Mouse (Mus musculus): Measurements from ENCODE around the gene Asb8.

Asb8 gene

DNA sequence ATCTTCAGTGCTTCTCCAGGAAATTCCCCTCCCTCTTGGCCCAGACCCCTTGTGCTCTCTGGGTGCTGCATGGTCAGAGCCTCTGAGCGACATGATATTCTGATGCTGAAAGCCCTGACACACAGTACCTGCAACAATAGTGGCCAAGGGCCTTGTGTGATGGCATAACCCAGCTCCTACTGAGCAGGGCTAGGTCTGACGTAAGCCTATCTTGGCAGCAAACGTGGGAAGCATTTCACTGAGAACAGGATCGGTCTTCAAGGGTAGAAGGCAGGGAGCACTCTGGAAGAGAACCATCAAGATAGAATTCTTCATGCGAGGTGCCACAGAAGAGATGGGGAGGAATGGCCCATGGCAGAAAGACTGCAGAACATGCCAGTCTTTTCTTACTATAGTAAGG lies at the start of gene Asb8:
Asb8 (minus strand) TSS at position 101 of the 400 bp plus-strand sequence.
- CTCF ChIA-PET: no interaction called here

DNA sequence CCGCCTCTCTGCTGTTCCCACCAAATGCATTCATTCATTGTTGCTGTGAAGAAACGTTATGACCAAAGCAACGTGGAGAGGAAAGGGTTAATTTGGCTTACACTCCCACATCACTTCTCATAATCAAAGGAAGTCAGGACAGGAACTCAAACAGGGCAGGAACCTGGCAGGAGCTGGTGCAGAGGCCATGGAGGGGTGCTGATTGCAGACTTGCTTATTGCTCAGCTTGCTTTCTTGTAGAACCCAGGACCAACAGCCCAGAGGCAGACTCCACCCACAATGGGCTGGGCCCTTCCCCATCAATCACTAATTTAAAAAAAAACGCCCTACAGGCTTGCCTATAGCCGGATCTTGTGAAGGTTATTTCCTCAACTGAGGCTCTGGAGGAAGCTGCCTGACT lies 48.7 kb upstream of the Asb8 start:
- CTCF ChIA-PET: interaction anchor here (0.6 kb wide), 1 partner anchor 13 kb away, joined by 10 read pairs; no protein-coding TSS in a partner anchor

GRCm38 (mm10) chr15:98213336-98213870 lies 48.0 kb upstream of the Asb8 start:
- CTCF ChIA-PET: no interaction called here

DNA sequence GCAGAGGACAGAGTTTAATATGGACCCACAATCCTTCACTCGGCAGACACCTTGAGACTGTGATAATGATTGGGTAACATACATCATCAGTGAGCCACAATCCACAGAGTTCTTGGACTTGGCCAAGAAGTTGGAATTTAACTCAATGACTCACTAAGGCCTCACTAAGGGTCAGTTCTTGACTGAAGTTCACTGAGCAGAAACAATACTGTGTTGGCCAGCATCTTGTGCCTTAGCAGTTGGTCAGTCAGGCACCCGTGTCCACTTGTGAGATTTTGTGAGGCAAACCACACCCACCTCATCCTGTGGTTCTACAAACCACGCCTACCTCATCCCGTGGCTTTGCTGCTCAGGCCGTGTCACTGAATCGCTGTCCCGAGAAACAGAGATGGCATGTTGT lies 44.3 kb upstream of the Asb8 start:
- CTCF ChIA-PET: no interaction called here

DNA sequence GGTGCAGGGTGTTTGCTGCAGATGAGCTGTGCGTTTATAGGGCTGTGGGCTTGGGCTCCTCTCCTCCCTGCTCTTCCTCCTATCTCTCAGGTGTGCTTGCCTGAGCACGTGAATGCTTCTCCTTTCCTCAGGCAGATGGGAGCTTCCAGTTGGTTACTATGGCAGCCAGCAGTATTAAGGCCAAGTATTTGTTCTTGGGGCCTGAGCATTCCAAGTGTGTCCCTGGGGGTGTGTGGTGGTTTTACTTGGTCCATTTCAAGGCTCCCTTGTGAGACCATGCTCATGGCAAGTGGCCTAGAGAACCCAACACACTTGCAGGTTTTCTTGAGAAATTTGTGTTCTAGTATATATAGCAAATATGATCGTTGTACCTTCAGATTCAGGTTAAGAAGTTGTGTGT lies 30.0 kb upstream of the Asb8 start, which contains the start of gene Olfr288:
Olfr288 (minus strand) TSS at position 101 of the 400 bp plus-strand sequence.
- CTCF ChIA-PET: no interaction called here

DNA sequence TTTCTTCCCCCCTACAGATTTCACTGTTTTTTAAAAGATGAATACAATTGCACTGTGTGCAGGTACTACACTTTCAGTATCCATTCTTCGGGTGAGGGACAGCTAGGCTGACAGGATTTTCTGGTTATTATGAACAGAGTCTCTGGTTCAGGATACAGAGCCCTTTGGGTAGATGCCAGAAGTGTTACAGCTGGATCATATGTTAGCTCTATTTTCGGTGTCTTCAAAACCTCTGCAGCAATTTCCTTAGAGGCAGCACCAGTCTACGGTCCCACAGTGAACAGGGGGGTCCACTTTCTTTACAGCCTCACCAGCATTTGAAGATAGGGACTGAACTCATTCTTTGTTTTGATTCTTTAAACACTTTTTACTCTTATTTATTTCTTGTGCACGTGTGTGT lies 19.0 kb upstream of the Asb8 start:
- CTCF ChIA-PET: no interaction called here

DNA sequence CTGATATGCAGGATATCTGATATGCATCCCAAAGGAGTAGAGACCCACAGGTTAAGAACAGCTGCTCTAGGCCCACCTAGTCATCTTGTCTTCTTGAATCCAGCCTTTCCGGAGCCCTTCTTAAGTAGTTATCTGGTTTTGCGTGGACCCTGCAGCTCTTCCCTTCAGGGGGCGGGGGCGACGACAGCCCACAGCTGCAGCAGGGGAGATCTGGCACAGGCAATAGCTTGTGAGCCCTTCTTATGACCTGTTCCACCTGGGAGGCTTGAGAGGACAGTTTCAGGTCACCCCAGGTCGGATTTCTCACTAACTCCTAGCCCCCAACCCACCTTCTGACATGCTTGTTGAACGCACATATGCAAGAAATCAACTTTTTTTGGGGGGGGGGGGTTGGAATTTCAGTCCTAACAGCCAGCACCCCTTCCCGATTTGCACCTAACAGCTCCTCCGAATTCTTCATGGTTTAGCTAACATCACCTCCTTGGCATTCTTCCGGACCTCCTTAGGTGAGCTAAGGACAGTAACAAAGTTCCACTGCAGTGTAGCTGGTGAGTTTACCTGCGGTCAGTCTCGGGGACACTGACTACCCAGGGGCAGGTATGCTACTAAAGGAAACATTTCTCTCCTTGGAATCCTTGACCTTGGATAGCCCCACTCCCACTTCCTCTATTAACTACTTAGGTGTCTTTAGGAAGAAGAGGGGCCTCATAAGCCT lies 16.6 kb upstream of the Asb8 start:
- CTCF ChIA-PET: interaction anchor here (0.7 kb wide), 2 partner anchors 15 to 227 kb away, joined by 3 to 4 read pairs; partner anchors contain the start of gene Ccdc184

GRCm38 (mm10) chr15:98181132-98181711 lies 15.8 kb upstream of the Asb8 start:
- CTCF ChIA-PET: interaction anchor here (0.6 to 1.1 kb wide), 4 partner anchors 14 to 524 kb away, joined by 3 to 5 read pairs (median 4); partner anchors contain the start of gene Ccdc184

DNA sequence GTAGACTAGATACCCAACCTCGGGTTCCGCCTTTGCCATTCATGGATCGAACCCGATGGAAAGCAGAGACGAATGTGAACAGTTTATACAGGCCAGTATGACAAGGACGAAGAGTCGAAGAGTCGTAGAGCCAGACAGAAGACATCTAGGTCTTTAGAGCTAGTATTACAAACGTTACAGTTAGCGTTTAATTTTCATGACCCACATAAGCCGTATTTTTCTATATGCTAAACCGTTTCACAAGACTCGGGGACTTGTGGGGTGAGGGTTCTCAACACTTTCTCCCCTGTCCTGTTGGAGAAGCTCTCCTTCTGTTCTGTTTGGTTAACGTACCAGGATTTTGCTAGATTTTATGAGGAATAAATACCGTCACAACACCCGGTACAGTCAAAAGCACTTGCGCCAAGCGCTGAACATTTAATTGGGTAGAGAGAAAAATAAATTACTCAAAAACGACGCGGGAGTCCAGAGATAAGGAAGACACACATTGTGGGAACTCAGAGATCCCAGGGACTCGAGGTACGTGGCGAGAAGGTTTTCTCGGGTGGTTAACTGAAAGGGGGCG lies 15.2 kb upstream of the Asb8 start:
- CTCF ChIA-PET: interaction anchor here (0.6 to 1.1 kb wide), 3 partner anchors 20 to 525 kb away, joined by 3 to 5 read pairs (median 3); no protein-coding TSS in a partner anchor

DNA sequence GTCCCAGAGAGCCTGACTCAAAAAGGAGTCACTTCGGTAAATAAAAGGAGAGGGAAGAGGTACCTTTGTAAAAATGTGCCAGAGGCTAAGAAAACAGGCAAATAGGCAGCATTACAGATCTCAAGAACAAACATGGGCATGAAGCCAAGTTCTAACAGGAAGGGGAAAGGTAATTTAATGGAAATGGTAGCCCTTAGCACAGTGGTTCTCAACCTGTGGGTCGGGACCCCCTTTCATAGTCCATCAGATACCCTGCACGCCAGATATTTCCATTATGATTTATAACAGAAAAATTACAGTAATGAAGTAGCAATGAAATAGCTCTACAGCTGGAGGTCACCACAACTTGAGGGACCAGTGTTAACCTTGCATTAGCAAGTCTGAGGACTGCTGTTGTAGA lies 11.9 kb upstream of the Asb8 start:
- CTCF ChIA-PET: no interaction called here

GRCm38 (mm10) chr15:98173821-98174220 lies 8.4 kb upstream of the Asb8 start:
- CTCF ChIA-PET: no interaction called here

DNA sequence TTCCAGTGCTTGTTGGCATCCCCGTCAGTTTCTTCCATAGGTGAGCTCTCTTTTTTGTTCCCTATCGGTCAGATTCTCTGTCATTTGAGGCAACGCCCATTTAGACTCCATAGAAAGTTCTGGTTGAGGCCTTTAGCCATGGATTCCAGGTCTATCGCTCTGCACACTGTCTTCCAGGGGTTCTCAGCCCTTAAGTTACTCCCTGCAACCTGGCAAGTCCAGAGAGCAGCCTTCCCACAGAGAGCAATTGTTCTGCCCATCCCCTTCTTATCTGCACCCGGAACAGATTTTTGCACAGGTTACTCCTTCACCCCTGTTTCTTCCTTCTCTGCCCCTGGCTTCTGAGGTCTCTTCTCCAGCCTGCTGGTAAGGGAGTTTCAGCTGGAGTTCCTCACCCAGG lies 6.7 kb upstream of the Asb8 start:
- CTCF ChIA-PET: no interaction called here

DNA sequence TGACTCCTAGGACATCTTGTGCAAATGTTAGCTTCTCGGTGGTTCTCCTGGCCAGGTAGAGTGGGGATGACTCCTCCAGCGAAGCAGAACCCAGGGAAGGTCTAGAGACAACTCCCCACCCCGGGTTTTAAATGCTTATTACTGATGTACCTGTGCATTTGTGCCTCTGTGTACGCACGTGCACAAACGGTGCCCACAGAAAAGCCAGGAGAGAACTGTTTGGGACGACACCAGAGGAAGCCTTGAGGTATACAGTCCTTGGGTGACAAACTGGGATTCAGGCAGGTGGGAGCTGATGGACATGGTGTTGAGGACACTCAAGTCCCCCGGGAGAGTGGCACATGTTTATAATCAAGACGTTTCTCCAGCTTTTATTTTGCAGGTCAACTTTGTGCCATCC lies 5.5 kb upstream of the Asb8 start:
- CTCF ChIA-PET: no interaction called here

GRCm38 (mm10) chr15:98170365-98170764 lies 4.9 kb upstream of the Asb8 start:
- CTCF ChIA-PET: no interaction called here

GRCm38 (mm10) chr15:98168622-98169004 lies 3.2 kb upstream of the Asb8 start:
- CTCF ChIA-PET: interaction anchor here (0.6 kb wide), 1 partner anchor 710 kb away, joined by 3 read pairs; no protein-coding TSS in a partner anchor

- CTCF ChIA-PET: interaction anchor here (0.6 to 0.9 kb wide), 2 partner anchors 13 to 711 kb away, joined by 3 read pairs; no protein-coding TSS in a partner anchor
Observed at GRCm38 (mm10) chr15:98167645-98168621, 2.5 kb upstream of the Asb8 start.

DNA sequence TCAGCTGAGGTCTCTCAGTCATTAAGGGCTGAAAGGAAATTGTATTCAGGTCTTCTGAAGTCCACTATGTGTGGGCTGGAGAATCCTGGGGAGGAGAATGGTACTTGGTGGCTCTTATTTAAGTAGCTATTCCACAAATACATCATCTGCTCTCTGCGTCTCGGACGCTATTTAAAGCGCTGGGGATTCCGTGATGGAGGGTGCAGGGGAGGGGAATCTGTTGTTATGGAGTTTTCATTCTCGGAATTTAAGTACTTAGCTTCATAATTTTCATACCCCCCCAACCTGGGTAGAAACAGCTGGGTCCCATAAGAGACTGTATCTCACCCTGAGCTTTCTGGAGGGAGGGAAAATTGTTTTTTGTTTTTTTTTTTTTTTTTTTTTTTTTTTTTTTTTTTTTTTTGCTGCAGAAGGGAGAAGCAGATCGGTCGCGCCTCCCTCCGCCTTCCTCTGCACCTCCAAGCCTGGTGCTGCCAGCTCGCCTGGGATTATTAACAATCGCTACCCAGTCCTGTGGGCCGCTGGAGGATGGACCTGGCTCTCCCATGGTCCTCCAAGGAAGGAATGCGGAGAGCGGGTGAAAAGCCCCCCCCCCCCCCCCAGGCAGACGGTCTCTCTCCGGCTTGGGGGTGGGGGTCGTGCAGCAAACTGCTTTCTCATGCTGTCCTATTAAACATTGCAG lies 1.7 kb upstream of the Asb8 start, which contains the start of gene Ccdc184:
Ccdc184 (plus strand) TSS at position 196 of the 682 bp plus-strand sequence.
- CTCF ChIA-PET: interaction anchor here (0.7 to 0.9 kb wide), 2 partner anchors 14 to 439 kb away, joined by 3 to 4 read pairs; no protein-coding TSS in a partner anchor

DNA sequence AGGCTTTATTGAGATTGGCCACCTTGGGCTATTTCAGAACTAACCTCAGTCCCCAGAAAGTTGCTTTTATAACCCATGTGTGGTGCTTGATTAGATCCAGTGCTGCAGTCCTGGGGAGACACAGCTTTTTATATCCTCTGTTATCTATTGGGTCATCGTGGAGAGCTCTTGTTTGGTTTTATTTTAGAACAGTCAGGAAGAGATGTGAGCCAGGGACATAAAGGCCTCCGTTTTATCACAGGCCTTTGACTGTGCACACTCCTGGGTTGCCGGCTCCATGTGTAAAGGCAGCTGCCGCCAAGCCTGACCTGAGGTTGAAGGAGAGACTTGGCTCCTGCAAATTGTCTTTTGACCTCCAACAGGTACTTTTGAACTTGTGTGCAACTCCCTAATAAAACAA lies 2.9 kb downstream of the Asb8 start:
- CTCF ChIA-PET: no interaction called here

- CTCF ChIA-PET: interaction anchor here (0.6 kb wide), 1 partner anchor 19 kb away, joined by 3 read pairs; no protein-coding TSS in a partner anchor
Observed at GRCm38 (mm10) chr15:98161026-98161805, 4.2 kb downstream of the Asb8 start.

DNA sequence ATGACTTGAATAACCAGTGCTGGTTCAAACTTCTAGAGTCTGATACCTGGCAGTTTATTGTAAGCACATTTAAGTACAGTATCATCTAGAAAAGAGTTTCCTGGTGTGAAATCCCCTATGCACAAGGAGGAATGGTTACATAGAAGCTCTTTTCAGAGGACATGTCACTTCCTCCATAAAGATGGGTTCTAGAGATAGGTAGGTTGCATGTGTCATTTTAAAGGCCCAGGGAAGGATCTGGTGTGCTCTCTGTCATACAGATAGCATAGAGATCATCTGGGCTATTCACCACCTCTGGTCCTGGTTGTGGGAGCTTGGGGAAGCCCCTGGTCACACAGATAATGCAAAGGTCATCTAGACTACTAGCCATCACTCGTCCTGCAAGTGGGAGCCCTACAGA lies 8.2 kb downstream of the Asb8 start:
- CTCF ChIA-PET: no interaction called here

Measured in spleen, embryonic (tissue).